Mouse (Mus musculus) embryonic stem cell, embryonic (primary cell): ENCODE measurements around the gene Arhgap30.

Experiments
- CTCF ChIA-PET, 4 experiments: fragments of 300-600 bp in 2 of 4; fragments of 350-600 bp in 2 of 4; sonication (Branson Sonifier 250); formaldehyde crosslinking; loops; one replicate each; lab custom pipeline; 2022; ENCODE audit warnings: inconsistent platforms in 2 of 4; lab: Charles Lee
- POLR2A ChIA-PET, 4 experiments: fragments of 300-600 bp in 2 of 4; fragments of 350-600 bp in 2 of 4; sonication (Branson Sonifier 250); formaldehyde crosslinking; loops; one replicate each; lab custom pipeline; 2022; ENCODE audit warnings: antibody characterized with exemption in 4 of 4, inconsistent platforms in 1 of 4; lab: Charles Lee

The Arhgap30 gene

DNA sequence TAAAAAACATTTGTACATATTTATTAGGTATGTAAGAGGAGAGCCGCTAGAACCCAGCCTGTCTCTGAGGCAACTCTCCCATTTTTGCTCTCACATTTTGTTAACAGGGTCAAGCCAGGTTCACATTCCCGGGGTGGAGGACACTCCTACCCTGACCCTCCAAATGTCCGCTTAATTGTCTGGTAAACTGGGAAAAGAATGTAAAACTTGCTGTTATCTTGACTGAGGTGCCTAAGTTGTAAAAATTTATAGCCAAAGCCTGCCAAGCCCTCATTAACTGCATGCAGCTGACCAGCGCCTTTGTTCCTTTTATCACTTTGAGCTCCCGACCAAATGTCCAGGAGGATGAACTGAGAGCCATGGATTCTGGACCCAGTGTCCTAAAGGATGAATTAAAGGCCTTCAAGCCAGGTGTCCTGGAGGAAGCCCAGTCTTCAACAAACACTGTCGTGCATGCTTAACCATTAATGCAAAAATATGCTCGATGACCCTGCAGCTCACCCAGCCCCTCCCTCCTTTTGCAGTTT is 46.6 kb downstream of the Arhgap30 start:
- ChIA-PET CTCF (interaction anchor here in 2 of 4 experiments (0.6 to 2.1 kb wide), 2 partner anchors 36 to 61 kb away, joined by 3 to 5 read pairs; no protein-coding TSS in a partner anchor), POLR2A (interaction anchor here in 2 of 4 experiments (0.5 to 2.5 kb wide), 5 partner anchors 15 to 166 kb away, joined by 3 to 19 read pairs (median 4); no protein-coding TSS in a partner anchor)

GRCm38 (mm10) chr1:171435974-171436373 is 47.2 kb downstream of the Arhgap30 start:
- ChIA-PET POLR2A (interaction anchor here in 2 of 4 experiments (0.5 to 2.5 kb wide), 4 partner anchors 30 to 76 kb away, joined by 4 to 19 read pairs (median 11); partner anchors contain the start of genes Arhgap30 (in 1 of the 2) and Klhdc9 (in 1 of the 2)), CTCF (interaction anchor here in 1 of 4 experiments (0.6 kb wide), 1 partner anchor 62 kb away, joined by 3 read pairs; no protein-coding TSS in a partner anchor)

GRCm38 (mm10) chr1:171437264-171438013 is 48.7 kb downstream of the Arhgap30 start, which contains the start of gene F11r:
F11r (plus strand) TSS chr1:171437535.
- ChIA-PET POLR2A (interaction anchor here in 3 of 4 experiments (0.5 to 2.5 kb wide), 77 partner anchors 8 to 335 kb away, joined by 3 to 31 read pairs (median 5); partner anchors contain the start of genes Usf1 (in 3 of the 3), Dedd (in 2 of the 3), Klhdc9 (in 2 of the 3) and Ppox (in 2 of the 3)), CTCF (interaction anchor here (0.5 to 1.6 kb wide), 18 partner anchors 9 to 217 kb away, joined by 3 to 6 read pairs (median 4); partner anchors contain the start of genes B4galt3 (in 1 of the 4), Klhdc9 (in 1 of the 4), Ppox (in 1 of the 4) and Usf1 (in 1 of the 4))

DNA sequence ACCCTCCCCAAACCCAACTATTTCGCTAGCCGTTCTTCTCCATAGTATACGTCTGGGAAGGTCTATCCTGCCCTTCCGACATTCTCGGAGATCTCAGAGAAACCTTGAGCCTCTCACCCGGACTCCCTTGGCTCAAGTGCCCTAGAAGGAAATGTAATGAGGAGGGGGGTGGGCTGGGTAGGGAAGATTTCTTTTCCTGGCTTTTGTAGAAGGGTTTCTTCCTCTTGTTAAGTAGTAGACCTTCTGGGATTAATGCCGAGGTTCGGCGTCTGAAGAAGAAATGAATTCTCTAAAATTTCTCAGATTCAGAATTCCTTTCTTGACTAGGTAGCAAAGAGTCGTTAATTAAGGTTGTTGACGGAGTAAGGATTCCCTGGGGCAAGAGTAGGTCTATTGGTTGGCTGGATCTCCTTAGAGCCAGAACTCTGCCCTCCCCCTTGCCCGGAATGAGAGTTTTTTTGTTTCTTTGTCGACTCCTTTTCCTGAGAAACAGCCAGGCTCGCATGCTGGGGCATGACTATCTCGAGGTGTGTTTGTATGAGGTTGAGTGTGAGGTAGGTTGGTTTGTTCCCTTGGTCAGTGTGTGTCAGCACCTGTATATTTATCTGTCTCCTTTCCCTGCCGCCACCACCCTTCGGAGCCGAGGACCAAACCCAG is 49.4 kb downstream of the Arhgap30 start:
- POLR2A ChIA-PET, result interaction anchor here in 2 of 4 experiments (1.1 to 1.9 kb wide), 8 partner anchors 26 to 64 kb away, joined by 4 to 31 read pairs (median 8); partner anchors contain the start of gene Usf1 (in 2 of the 2)
- CTCF ChIA-PET, result interaction anchor here in 1 of 4 experiments (1.6 kb wide), 1 partner anchor 157 kb away, joined by 4 read pairs; the partner anchor contains the start of gene Ppox

GRCm38 (mm10) chr1:171439072-171439471 is 50.3 kb downstream of the Arhgap30 start:
- ChIA-PET POLR2A (interaction anchor here in 3 of 4 experiments (0.6 to 2.8 kb wide), 11 partner anchors 11 to 339 kb away, joined by 3 to 14 read pairs (median 6); partner anchors contain the start of gene Usf1 (in 2 of the 3)), CTCF (interaction anchor here in 1 of 4 experiments (0.9 kb wide), 1 partner anchor 125 kb away, joined by 3 read pairs; no protein-coding TSS in a partner anchor)

DNA sequence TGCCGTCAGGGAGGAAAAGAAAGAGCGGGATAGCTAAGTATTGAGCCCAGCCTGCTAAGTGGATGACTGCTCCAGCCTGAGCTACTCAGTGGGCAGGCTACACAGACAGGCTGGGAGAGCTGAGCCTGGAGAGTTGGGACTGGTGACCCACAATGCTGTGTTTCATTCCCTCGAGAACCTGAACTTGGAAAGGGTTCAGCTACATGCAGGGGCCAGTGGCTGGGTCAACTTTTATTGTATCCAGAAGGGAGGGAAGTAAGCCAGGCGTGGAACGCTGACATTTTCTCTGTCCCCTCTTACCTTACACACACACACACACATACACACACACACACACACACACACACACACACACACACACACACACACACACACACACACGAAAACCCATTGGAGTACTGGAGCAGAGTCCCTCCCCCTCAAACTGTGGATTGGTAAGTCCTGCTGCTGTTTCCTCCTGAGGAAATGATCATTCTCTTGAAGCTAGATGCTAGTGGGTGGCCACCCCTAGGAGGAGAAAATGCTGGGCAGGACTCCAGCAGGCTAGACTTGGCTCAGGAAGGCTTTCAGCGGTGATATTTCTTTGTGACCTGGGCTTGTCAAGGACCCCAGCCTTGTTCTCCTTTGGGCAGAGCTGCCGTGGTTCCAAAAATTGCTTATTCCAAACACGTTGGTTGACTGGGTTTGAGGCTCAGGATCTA is 51.4 kb downstream of the Arhgap30 start:
- POLR2A ChIA-PET, result interaction anchor here in 3 of 4 experiments (0.5 to 2.9 kb wide), 21 partner anchors 10 to 218 kb away, joined by 3 to 14 read pairs (median 4); partner anchors contain the start of genes Usf1 (in 2 of the 3) and B4galt3 (in 1 of the 3)
- CTCF ChIA-PET, result interaction anchor here in 3 of 4 experiments (0.5 to 1.0 kb wide), 5 partner anchors 10 to 124 kb away, joined by 3 to 6 read pairs (median 3); no protein-coding TSS in a partner anchor

GRCm38 (mm10) chr1:171441466-171442412 is 53.0 kb downstream of the Arhgap30 start:
- POLR2A ChIA-PET, result interaction anchor here in 3 of 4 experiments (0.6 to 2.9 kb wide), 23 partner anchors 8 to 590 kb away, joined by 3 to 11 read pairs (median 4); partner anchors contain the start of gene Usf1 (in 1 of the 3)
- CTCF ChIA-PET, result interaction anchor here in 3 of 4 experiments (0.5 to 1.0 kb wide), 4 partner anchors 8 to 419 kb away, joined by 3 to 5 read pairs (median 3); no protein-coding TSS in a partner anchor

GRCm38 (mm10) chr1:171442413-171442760 is 53.6 kb downstream of the Arhgap30 start:
- ChIA-PET POLR2A (interaction anchor here in 3 of 4 experiments (0.6 to 2.6 kb wide), 21 partner anchors 9 to 589 kb away, joined by 3 to 10 read pairs (median 4); partner anchors contain the start of gene Usf1 (in 1 of the 3)), CTCF (interaction anchor here (0.6 to 1.0 kb wide), 5 partner anchors 28 to 420 kb away, joined by 3 to 5 read pairs (median 3); partner anchors contain the start of gene Arhgap30 (in 1 of the 4))

GRCm38 (mm10) chr1:171445050-171445449 is 56.3 kb downstream of the Arhgap30 start:
- ChIA-PET CTCF (interaction anchor here in 1 of 4 experiments (0.7 kb wide), 1 partner anchor 20 kb away, joined by 3 read pairs; no protein-coding TSS in a partner anchor), POLR2A (interaction anchor here in 2 of 4 experiments (0.8 to 2.6 kb wide), 3 partner anchors 8 to 57 kb away, joined by 3 to 9 read pairs (median 3); partner anchors contain the start of gene F11r (in 1 of the 2))

GRCm38 (mm10) chr1:171446854-171447253 is 58.1 kb downstream of the Arhgap30 start:
- POLR2A ChIA-PET, result interaction anchor here in 3 of 4 experiments (0.8 to 2.1 kb wide), 7 partner anchors 10 to 57 kb away, joined by 3 to 7 read pairs (median 3); partner anchors contain the start of genes F11r (in 3 of the 3) and Usf1 (in 1 of the 3)
- CTCF ChIA-PET, result interaction anchor here in 1 of 4 experiments (0.6 kb wide), 2 partner anchors 24 to 743 kb away, joined by 3 to 8 read pairs; no protein-coding TSS in a partner anchor

DNA sequence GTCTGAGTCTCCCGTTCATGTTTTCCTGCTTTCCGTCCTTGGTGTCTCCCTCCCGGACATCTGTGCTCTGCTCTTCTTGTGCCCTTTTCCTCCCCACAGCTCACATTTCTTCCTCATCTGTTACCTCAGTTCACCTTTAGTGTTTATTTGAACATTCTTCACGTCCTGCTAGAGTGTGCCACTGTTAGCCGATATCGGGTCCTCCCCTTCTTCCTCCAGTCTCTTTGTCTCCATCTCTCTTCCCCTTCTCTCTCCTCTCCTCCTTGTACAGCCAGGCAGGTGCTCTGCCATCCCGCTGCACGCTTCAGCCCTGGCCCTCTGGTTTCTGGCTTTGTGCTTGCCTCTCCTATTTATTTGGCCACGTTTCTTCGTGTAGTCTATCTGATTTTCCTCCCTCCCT is 58.9 kb downstream of the Arhgap30 start:
- POLR2A ChIA-PET, result interaction anchor here in 2 of 4 experiments (0.6 to 2.4 kb wide), 5 partner anchors 10 to 102 kb away, joined by 3 to 12 read pairs (median 6); partner anchors contain the start of genes F11r (in 2 of the 2), Nit1 (in 1 of the 2) and Pfdn2 (in 1 of the 2)

GRCm38 (mm10) chr1:171450062-171450461 is 61.3 kb downstream of the Arhgap30 start:
- ChIA-PET CTCF (interaction anchor here in 1 of 4 experiments (0.6 kb wide), 1 partner anchor 36 kb away, joined by 11 read pairs; no protein-coding TSS in a partner anchor), POLR2A (interaction anchor here in 3 of 4 experiments (0.5 to 2.4 kb wide), 15 partner anchors 9 to 258 kb away, joined by 3 to 12 read pairs (median 5); partner anchors contain the start of genes F11r (in 3 of the 3), Usf1 (in 2 of the 3) and Dedd (in 1 of the 3))

More for the DNA sequence above, 58.9 kb downstream of the Arhgap30 start:
- CTCF ChIA-PET, result interaction anchor here in 1 of 4 experiments (0.5 to 0.6 kb wide), 2 partner anchors 18 to 23 kb away, joined by 3 read pairs; no protein-coding TSS in a partner anchor

GRCm38 (mm10) chr1:171451001-171451400 is 62.2 kb downstream of the Arhgap30 start:
- ChIA-PET CTCF (interaction anchor here in 1 of 4 experiments (0.6 kb wide), 1 partner anchor 21 kb away, joined by 10 read pairs; no protein-coding TSS in a partner anchor), POLR2A (interaction anchor here in 2 of 4 experiments (0.6 to 2.3 kb wide), 6 partner anchors 10 to 122 kb away, joined by 3 to 11 read pairs (median 5); partner anchors contain the start of genes Dedd (in 1 of the 2) and F11r (in 1 of the 2))

DNA sequence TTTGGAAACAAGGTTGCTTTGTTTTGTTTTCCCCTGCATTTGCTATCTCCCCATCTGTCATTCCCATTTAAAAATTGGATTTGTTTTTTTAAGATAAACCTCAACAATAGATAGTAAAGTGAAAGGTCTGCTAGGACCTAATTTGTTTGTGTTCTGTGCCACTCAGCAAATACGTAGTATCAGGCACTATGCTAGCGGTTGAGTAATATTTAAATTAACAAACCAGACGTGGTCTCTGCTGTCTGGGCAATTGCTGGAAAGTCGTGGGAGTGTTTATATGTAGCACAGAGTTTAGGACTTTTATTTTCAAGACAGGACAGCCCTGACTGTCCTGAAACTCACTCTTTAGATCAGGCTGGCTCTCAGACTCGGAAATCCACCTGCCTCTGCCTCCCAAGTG is 63.8 kb downstream of the Arhgap30 start:
- ChIA-PET POLR2A (interaction anchor here in 2 of 4 experiments (0.9 to 2.4 kb wide), 4 partner anchors 10 to 50 kb away, joined by 3 to 7 read pairs (median 5); partner anchors contain the start of gene F11r (in 1 of the 2)), CTCF (no interaction called here)
